Mouse (Mus musculus): ENCODE measurements around the gene Olfr112. TPM values are rescaled to one million over a fixed set of nuclear protein-coding genes. Genes with fewer than 3 reads are reported as not detected.
"Not testable (repeated sequence)": the region's sequence is repeated elsewhere in the genome, so short reads cannot be mapped to it uniquely, and the experiment has no call there.

Olfr112 gene
- polyA plus RNA-seq (2015; fragmentation: Nextera tagmentation; extraction: Ambion mirVana), result not detected in 2 replicates

DNA sequence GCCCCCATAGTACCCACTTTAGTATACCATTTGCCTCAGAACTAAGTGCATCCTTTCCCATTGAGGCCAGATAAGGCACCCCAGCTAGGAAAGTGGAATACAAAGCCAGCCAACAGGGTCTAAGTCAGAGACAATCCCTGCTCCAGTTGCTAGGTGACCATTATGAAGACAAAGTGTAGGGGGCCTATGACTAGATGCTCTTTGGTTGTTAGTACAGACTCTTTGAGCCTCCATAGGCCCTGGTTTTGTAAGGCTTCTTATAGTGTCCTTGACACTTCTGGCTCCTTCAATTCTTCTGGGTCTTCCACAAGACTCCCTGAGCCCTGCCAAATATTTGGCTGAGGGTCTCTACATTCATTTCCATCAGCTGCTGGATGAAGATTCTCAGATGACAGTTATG lies at the start of gene Olfr112:
Gene Olfr112 (minus strand): TSS at position 101 of the 400 bp plus-strand sequence.
- no peak for ATAC-seq (replicated peaks; ENCODE audit: extremely low read depth, insufficient read depth, low FRiP score)
- no peaks in the 10 kb centered on the region for H3K36me3 ChIP-seq (ENCODE audit: control insufficient read depth, insufficient read depth)
- no peaks in the 10 kb centered on the region for H3K4me1 ChIP-seq (ENCODE audit: control insufficient read depth, insufficient read depth, low read length)
- no peaks in the 10 kb centered on the region for H3K9me3 ChIP-seq (replicated peaks; ENCODE audit: control insufficient read depth, low read length)
- no peak within 1 kb of the TSS for H3K4me3 ChIP-seq (ENCODE audit: low read length)
- H3K4me2 ChIP-seq (ENCODE audit: low read depth, low read length), result no peak within 1 kb of the TSS
- H3K27ac ChIP-seq (ENCODE audit: low read length), result no peak within 1 kb of the TSS
- no peaks in the 10 kb centered on the region for H3K27me3 ChIP-seq (ENCODE audit: control insufficient read depth, insufficient read depth, low read length)
- no peak within 1 kb of the TSS for H3K9ac ChIP-seq (ENCODE audit: low read length)

DNA sequence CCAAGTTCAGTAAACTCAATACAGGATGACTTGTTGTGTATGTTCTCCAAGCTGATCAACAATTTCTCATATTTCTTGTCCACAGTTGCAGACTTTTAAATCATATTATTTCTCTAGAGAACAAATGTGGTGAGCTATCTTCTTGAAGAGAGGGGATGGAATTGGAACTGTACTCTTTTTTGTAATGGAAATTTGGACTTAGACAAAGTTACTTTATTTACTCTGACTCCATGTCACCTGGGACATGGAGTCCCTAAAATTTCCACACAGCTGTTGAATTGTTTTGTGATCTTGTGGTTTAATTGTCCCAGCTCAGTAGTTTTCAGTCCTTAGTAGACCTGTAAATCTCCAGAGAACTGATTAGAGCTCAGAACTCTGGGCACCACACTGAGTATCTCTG lies 23.4 kb upstream of the Olfr112 start, which contains the start of gene Olfr114:
Gene Olfr114 (minus strand): TSS at position 101 of the 400 bp plus-strand sequence.
- Histone ChIP-seq H3K4me1 (ENCODE audit: control insufficient read depth, insufficient read depth, low read length) (no peaks in the 10 kb centered on the region), H3K9ac (ENCODE audit: low read length) (no peak within 1 kb of the TSS), H3K27ac (ENCODE audit: low read length) (no peak within 1 kb of the TSS), H3K36me3 (ENCODE audit: control insufficient read depth, insufficient read depth) (no peaks in the 10 kb centered on the region), H3K4me3 (ENCODE audit: low read length) (no peak within 1 kb of the TSS), H3K4me2 (ENCODE audit: low read depth, low read length) (no peak within 1 kb of the TSS), H3K9me3 (replicated peaks; ENCODE audit: control insufficient read depth, low read length) (no peaks in the 10 kb centered on the region), H3K27me3 (ENCODE audit: control insufficient read depth, insufficient read depth, low read length) (no peaks in the 10 kb centered on the region)
- ATAC-seq (replicated peaks; ENCODE audit: extremely low read depth, insufficient read depth, low FRiP score), result no peak

DNA sequence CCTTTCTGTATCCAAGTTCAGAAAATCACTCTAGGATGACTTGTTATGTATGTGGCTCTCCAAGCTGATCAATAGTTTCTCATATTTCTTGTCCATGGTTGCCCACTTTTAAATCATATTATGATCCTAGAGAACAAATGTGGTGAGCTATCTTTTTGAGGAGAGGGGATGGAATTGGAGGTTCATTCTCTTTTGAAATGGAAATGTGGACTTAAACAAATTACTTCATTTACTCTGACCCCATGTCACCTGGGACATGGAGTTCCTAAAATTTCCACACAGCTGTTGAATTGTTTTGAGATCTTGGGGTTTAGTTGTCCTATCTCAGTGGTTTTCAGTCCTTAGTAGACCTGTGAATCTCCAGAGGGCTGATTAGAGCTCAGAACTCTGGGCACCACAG lies 8.3 kb upstream of the Olfr112 start, which contains the start of gene Olfr113:
Gene Olfr113 (minus strand): TSS at position 101 of the 400 bp plus-strand sequence.
- no peaks in the 10 kb centered on the region for H3K36me3 ChIP-seq (ENCODE audit: control insufficient read depth, insufficient read depth)
- H3K4me1 ChIP-seq (ENCODE audit: control insufficient read depth, insufficient read depth, low read length), result no peaks in the 10 kb centered on the region
- no peaks in the 10 kb centered on the region for H3K9me3 ChIP-seq (replicated peaks; ENCODE audit: control insufficient read depth, low read length)
- no peak within 1 kb of the TSS for H3K27ac ChIP-seq (ENCODE audit: low read length)
- H3K9ac ChIP-seq (ENCODE audit: low read length), result no peak within 1 kb of the TSS
- H3K27me3 ChIP-seq (ENCODE audit: control insufficient read depth, insufficient read depth, low read length), result no peaks in the 10 kb centered on the region
- H3K4me3 ChIP-seq (ENCODE audit: low read length), result no peak within 1 kb of the TSS
- ATAC-seq (replicated peaks; ENCODE audit: extremely low read depth, insufficient read depth, low FRiP score), result no peak
- no peak within 1 kb of the TSS for H3K4me2 ChIP-seq (ENCODE audit: low read depth, low read length)

DNA sequence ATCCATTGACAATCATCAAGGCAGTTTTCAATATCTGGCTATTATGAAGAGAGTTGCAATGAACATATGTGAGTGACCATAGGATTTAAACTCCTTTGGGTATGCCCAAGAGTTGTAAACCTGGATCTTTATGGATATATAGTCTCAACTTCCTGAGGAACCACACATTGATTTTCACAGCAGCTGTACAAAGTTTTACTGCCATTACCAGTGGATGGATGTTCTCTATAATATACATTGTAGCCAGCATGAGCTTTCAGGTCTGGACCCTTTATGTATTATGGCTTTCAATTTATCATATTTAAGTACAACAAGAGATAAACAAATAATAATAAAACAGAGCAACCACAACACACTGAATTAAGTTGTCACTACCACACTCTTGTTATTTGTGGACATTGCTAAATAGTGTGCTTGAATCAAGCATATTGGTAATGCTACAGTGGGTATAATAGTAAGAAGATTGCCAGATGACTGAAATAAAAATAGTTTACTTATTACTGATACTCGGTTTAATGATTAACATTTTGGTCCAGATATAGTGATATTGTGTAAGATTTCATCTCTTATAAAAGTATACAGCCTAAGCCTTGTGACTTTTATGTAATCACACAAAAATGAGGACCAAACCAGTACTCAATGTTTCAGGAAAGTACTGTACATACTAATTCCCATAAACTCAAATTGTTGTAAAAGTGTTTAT lies 10.2 kb downstream of the Olfr112 start:
- WGBS, result 40% methylated on average over 1 of the region's 1 CpGs
- no peak for ATAC-seq (replicated peaks; ENCODE audit: extremely low read depth, insufficient read depth, low FRiP score)
- H3K4me2 ChIP-seq (ENCODE audit: low read depth, low read length), result no peak overlapping the region
- H3K27me3 ChIP-seq (ENCODE audit: control insufficient read depth, insufficient read depth, low read length), result no peaks in the 10 kb centered on the region
- H3K9ac ChIP-seq (ENCODE audit: low read length), result no peak overlapping the region
- H3K27ac ChIP-seq (ENCODE audit: low read length), result no peak overlapping the region
- no peaks in the 10 kb centered on the region for H3K36me3 ChIP-seq (ENCODE audit: control insufficient read depth, insufficient read depth)
- H3K4me1 ChIP-seq (ENCODE audit: control insufficient read depth, insufficient read depth, low read length), result no peaks in the 10 kb centered on the region
- no peaks in the 10 kb centered on the region for H3K9me3 ChIP-seq (replicated peaks; ENCODE audit: control insufficient read depth, low read length)
- H3K4me3 ChIP-seq (ENCODE audit: low read length), result no peak overlapping the region

DNA sequence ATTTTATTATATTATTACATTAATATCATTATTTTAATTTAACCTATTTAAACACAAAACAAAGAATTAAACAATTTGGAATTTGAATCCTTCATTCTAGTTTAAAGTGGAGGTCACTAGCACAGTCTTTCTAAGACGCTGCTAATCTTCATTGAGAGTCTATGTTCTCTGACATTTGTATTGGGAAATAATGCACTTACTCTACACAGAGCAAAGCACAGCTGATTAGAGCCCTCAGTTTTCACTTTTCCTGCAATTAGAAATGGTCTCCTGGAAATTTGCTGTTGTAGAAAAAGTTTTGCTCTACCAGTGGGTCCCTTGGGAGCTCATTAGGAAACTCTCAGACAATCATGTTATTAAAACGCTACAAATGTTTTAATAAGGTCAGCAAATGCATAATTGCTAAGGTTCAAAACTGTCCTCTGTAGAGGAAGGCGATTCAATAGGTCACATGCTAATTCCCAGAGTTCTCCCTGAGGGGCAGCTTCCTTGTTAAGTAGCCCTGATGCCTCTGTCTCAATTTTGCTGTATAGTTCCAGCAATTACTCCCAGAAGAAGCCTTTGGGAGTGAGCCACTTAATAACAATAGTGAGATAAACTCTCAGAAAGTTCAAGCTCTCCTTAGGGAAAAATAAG lies 25.3 kb downstream of the Olfr112 start:
- no peak for ATAC-seq (replicated peaks; ENCODE audit: extremely low read depth, insufficient read depth, low FRiP score)
- no peaks in the 10 kb centered on the region for H3K4me1 ChIP-seq (ENCODE audit: control insufficient read depth, insufficient read depth, low read length)
- H3K27ac ChIP-seq (ENCODE audit: low read length), result no peak overlapping the region
- H3K36me3 ChIP-seq (ENCODE audit: control insufficient read depth, insufficient read depth), result no peaks in the 10 kb centered on the region
- H3K27me3 ChIP-seq (ENCODE audit: control insufficient read depth, insufficient read depth, low read length), result no peaks in the 10 kb centered on the region
- H3K4me2 ChIP-seq (ENCODE audit: low read depth, low read length), result no peak overlapping the region
- H3K4me3 ChIP-seq (ENCODE audit: low read length), result no peak overlapping the region
- WGBS, result 59% methylated on average over 3 of the region's 3 CpGs
- H3K9ac ChIP-seq (ENCODE audit: low read length), result no peak overlapping the region
- no peaks in the 10 kb centered on the region for H3K9me3 ChIP-seq (replicated peaks; ENCODE audit: control insufficient read depth, low read length)

DNA sequence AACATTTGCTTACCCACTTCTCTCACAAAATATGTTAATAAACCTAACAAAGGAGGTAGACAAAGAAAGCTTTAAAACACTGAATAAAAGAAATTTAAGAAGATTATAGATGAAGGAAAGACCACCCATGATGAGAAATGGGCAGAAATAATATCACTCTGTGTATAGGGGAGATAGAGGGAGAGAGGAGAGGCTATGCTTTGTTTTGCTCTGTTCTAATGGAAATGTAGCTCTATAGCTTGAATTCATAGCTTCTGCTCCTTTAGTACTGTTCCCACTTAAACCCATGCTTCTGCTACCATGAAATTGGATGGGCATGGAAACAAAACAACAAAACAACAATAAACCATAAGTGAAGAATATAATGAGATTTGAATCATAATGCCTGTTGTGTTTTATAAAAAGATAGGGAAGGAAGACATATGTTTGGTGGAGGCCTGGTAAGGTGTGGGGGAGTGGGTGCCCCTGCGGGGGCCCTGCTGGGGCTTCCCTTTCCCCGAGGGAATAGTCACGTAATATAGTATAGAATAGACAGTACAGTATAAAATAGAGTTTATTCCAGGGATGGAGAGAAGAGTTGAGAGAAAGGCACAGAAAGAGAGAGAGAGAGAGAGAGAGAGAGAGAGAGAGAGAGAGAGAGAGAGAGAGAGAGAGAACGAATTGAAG lies 27.7 kb downstream of the Olfr112 start:
- H3K36me3 ChIP-seq (ENCODE audit: control insufficient read depth, insufficient read depth), result no peaks in the 10 kb centered on the region
- WGBS, result 69% methylated on average over 4 of the region's 4 CpGs
- no peaks in the 10 kb centered on the region for H3K9me3 ChIP-seq (replicated peaks; ENCODE audit: control insufficient read depth, low read length)
- H3K27ac ChIP-seq (ENCODE audit: low read length), result no peak overlapping the region
- H3K4me1 ChIP-seq (ENCODE audit: control insufficient read depth, insufficient read depth, low read length), result no peaks in the 10 kb centered on the region
- ATAC-seq (replicated peaks; ENCODE audit: extremely low read depth, insufficient read depth, low FRiP score), result no peak
- no peak overlapping the region for H3K9ac ChIP-seq (ENCODE audit: low read length)
- no peaks in the 10 kb centered on the region for H3K27me3 ChIP-seq (ENCODE audit: control insufficient read depth, insufficient read depth, low read length)
- no peak overlapping the region for H3K4me2 ChIP-seq (ENCODE audit: low read depth, low read length)
- H3K4me3 ChIP-seq (ENCODE audit: low read length), result no peak overlapping the region

DNA sequence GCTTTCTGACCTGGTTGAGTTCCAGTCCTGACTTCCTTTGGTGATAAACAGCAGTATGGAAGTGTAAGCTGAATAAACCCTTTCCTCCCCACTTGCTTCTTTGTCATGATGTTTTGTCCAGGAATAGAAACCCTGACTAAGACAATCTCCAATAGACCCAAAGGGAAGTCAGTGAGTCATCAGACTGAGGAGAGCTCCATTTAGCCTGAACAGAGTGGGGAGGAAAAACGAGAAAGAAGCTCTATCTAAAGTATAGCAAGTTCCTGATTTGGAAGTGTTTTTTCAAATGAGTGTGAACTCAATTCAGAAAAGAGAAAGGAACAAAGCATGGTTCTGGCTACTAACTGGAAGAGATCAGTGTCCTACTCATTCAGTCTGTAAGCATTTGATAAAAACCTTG lies 30.8 kb downstream of the Olfr112 start:
- not testable (repeated sequence) for H3K27me3 ChIP-seq (ENCODE audit: control insufficient read depth, insufficient read depth, low read length); ATAC-seq (replicated peaks; ENCODE audit: extremely low read depth, insufficient read depth, low FRiP score); H3K4me3 ChIP-seq (ENCODE audit: low read length); H3K36me3 ChIP-seq (ENCODE audit: control insufficient read depth, insufficient read depth); H3K9ac ChIP-seq (ENCODE audit: low read length); H3K27ac ChIP-seq (ENCODE audit: low read length); H3K4me1 ChIP-seq (ENCODE audit: control insufficient read depth, insufficient read depth, low read length); H3K4me2 ChIP-seq (ENCODE audit: low read depth, low read length); H3K9me3 ChIP-seq (replicated peaks; ENCODE audit: control insufficient read depth, low read length)
- 28% methylated on average over 1 of the region's 1 CpGs for WGBS

DNA sequence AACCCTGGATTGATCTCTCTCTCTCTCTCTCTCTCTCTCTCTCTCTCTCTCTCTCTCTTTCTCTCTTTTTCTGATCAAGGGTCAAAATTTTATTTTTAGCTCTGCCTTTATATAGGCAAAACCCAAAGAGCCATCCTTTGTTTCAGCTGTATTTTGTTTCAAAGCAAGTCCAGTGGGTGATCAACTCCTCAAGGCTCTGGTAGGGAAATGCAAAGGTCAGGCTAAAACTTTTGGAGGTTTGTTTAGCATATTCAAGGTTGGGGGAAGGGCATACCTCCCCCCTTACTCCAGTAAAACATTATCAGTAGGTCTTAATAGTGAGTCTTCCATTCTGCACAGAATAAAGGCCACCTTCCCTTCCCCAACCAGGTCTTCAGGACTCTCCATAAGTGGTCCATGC lies 34.1 kb downstream of the Olfr112 start:
- H3K36me3 ChIP-seq (ENCODE audit: control insufficient read depth, insufficient read depth), result no peaks in the 10 kb centered on the region
- H3K4me3 ChIP-seq (ENCODE audit: low read length), result no peak overlapping the region
- H3K4me1 ChIP-seq (ENCODE audit: control insufficient read depth, insufficient read depth, low read length), result no peaks in the 10 kb centered on the region
- no peak overlapping the region for H3K4me2 ChIP-seq (ENCODE audit: low read depth, low read length)
- no peak overlapping the region for H3K27ac ChIP-seq (ENCODE audit: low read length)
- H3K9me3 ChIP-seq (replicated peaks; ENCODE audit: control insufficient read depth, low read length), result no peaks in the 10 kb centered on the region
- H3K27me3 ChIP-seq (ENCODE audit: control insufficient read depth, insufficient read depth, low read length), result no peaks in the 10 kb centered on the region
- no peak overlapping the region for H3K9ac ChIP-seq (ENCODE audit: low read length)
- ATAC-seq (replicated peaks; ENCODE audit: extremely low read depth, insufficient read depth, low FRiP score), result no peak

DNA sequence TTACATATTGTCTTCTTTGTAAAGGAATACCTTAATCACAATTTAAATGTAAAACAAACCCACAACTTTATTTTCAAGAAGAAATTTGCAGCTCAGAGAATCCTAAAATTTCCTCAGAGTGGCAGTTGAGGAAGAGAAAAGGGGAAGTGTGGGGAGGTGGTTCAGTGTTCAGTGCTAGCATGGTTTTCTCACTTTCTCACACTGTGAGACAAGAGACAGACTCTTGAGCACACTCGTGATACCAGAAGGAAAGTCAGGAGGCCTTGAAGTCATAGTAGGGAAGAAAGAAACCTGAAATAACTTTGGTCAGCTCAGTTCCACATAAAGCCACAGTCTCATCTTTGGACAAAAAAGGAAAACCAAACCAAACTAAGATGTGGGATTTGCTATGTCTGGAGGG lies 43.8 kb downstream of the Olfr112 start:
- ATAC-seq (replicated peaks; ENCODE audit: extremely low read depth, insufficient read depth, low FRiP score); H3K4me1 ChIP-seq (ENCODE audit: control insufficient read depth, insufficient read depth, low read length); H3K4me2 ChIP-seq (ENCODE audit: low read depth, low read length); H3K36me3 ChIP-seq (ENCODE audit: control insufficient read depth, insufficient read depth); H3K27me3 ChIP-seq (ENCODE audit: control insufficient read depth, insufficient read depth, low read length); H3K4me3 ChIP-seq (ENCODE audit: low read length); H3K9me3 ChIP-seq (replicated peaks; ENCODE audit: control insufficient read depth, low read length); H3K27ac ChIP-seq (ENCODE audit: low read length); H3K9ac ChIP-seq (ENCODE audit: low read length): not testable (repeated sequence)
- WGBS, result 44% methylated on average over 1 of the region's 1 CpGs

Measured in heart, embryonic 16.5 days (tissue).